Mouse (Mus musculus): ENCODE measurements at regions not wholly inside any gene's neighbourhood (a gene's known extent, or its start where the extent isn't known, plus 50 kb on each side); places are given as distances from the start of the nearest gene placed in this dataset.

DNA sequence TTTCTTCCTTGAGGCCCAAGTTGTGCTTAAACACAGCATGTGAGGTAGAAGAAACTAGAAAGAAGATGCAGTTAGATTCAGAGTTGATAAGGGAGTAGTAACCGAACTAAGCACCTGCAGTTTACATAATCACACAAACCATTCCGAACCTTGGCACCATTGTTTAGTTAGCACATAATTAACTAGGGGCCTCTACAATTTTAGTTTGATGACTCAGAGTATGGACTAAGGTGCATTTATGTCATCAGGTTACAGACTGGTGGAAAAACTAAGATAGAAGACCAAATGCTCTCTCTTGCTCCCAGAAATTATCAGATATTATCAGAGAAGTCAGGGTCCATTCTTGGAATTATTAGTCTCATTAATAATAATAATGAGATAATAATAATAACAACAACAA, 134.9 kb upstream of the Usp25 start:
- TF ChIP-seq CTCF (IDR thresholded peaks at IDR 0.05; ENCODE audit: control insufficient read depth, insufficient read depth, insufficient replicate concordance, low read depth, low read length) (no peak), POLR2A (IDR thresholded peaks at IDR 0.05; ENCODE audit: control insufficient read depth, low read depth, low read length) (no peak)
